Mouse (Mus musculus) left cerebral cortex, adult 18-20 months (tissue): Measurements from ENCODE around the gene Cyp2t4. TPM values are rescaled to one million over a fixed set of nuclear protein-coding genes. Genes with fewer than 3 reads are reported as not detected.

Source experiments
- DNase-seq, 2 experiments: peaks; one replicate each; pipeline ENCODE4 v3.0.0; 2021 to 2022; ENCODE audit warnings: low spot score in 2 of 2, mixed read lengths in 1 of 2
- long read RNA-seq, 2 experiments: library from polyadenylated mRNA; stranded (forward); transcript quantifications; one replicate each; pipeline ENCODE4 v2.0.0; 2021
- total RNA-seq, 2 experiments: library from RNA; stranded (reverse); gene quantifications; 2 replicates each; pipeline ENCODE4 v1.2.3; 2021

Gene Cyp2t4
- not detected for total RNA-seq
- long read RNA-seq, experiment 1, partial matches to known transcripts = 0 of 3 reads
- long read RNA-seq, experiment 1, other reads (novel, unspliced or antisense) = 3 of 3 reads
- long read RNA-seq, experiment 2, partial matches to known transcripts = 0 of 2 reads
- long read RNA-seq, experiment 2, other reads (novel, unspliced or antisense) = 2 of 2 reads

DNA sequence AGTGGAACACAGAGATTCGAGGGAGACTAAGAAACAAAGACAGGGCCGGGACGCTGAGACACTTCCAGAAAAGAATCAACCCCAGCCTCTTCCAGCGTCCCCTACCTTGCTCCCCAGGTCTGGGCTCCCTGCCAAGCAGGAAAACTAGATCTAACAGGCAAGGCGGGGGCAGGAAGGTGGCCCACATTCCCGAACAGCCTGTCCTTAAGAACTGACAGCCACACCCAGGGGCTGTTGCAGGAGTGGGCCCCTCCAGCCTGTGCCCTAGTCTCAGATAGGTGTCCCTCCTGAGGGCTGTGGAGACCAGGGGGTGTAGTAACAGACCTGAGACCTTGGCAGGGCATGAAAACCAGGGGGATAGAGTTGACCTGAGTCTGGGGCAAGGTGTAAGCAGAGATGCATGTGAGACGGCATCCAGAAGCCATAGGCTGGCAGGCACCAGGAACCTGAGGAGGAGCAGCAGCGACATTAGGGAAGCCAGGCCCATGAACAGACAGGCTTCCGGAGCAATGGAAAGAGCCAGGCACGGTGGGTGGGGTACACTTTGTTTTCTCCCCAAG is at the start of gene Cyp2t4:
Cyp2t4 (plus strand) TSS at position 510 of the 560 bp plus-strand sequence.
- DNase-seq = peak in 1 of 2 experiments; percentile 13

DNA sequence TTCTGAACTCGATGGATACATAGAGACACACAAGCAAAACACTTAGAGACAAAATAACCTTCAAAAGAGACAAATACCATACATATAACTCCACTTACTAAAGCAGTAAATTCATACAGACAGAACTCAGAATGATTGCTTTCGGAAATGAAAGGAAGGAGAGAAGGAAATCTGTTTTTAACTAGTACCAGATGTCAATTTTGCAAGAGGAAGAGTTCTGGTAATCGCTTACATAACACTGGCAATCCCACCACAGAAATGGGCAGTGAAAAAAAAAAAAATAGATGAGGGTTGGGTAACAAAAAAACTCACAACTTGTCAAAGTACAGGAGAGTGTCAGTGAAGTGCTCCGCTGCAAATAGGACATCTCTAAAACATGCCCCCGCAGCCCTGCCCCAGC is 48.6 kb upstream of the Cyp2t4 start:
- DNase-seq = no peak

DNA sequence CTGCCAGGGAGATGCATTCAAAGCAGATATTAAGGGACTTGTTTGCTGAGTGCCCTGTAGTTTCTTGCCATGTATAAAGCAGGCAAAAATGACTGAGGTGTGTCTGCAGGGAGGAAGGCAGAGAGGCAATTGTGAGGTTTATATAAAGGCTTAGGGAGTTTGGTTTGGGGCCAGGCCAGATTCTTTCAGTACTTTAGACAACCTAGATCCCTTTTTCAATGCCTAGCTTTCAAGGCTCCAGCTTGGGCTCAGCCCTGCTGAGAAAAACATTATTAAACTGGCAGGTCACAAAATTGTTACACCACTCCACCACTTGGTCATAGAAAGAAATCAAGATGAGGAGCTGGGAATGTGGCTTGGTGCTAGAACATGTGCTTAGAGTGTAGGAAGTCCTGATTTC is 43.2 kb upstream of the Cyp2t4 start:
- DNase-seq = no peak

DNA sequence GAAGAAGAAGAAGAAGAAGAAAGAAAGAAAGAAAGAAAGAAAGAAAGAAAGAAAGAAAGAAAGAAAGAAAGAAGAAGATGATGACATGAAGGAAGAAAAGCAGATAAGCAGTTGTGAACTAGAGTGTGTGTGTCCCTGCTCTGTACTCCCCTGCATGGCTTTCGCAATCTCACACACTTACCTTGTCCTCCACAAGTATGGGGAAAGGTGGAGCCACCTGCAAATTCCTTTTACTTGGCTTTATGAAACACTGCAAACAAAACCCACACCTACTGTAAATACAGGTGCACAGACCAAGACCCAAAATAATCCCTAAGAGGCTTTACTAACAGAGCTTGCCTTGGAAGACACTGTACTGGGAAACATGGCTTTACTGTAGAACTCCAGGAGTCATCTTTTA is 42.5 kb upstream of the Cyp2t4 start:
- no peak for DNase-seq

DNA sequence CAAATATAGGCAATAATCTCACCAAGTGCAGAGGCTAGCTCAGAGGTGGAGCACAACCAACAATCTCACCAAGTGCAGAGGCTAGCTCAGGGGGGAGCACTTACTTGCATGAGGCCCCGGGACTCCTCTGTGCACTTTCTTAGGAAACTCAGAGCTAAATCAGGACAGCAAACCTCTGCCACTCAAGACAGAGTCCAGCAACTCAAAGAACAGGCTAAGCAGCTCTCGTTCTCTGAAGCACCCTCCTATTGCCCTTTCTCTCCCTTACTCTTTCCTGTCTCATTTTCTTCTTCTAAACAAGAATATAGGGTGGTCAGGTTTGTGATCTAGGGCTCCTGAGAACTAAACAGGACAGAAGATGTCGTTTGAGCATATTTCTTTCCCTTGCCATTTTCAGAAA is 41.5 kb upstream of the Cyp2t4 start:
- DNase-seq = no peak

DNA sequence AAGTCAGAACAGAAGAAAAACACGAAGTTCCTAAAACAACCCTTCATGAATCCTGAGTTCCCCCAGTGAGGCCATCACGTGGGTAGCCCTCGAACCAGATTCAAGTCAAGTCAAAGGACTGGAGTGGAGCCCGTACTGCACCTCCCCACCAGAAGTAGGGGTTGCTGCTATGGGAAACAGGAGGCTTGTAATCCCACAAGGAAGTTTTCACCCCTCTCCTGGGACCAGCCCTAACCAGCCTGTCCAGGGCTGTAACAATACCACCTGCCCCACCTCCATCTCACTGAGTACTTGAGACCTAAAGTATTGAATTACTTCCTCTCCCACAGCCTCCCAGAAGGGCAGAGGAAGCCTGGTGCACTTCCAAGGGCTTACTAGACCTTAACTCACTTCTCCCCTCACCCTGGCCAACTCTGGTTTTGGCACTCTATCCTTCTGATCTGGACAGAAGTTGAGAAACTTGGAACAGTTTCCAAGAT is 35.4 kb upstream of the Cyp2t4 start:
- no peak for DNase-seq

DNA sequence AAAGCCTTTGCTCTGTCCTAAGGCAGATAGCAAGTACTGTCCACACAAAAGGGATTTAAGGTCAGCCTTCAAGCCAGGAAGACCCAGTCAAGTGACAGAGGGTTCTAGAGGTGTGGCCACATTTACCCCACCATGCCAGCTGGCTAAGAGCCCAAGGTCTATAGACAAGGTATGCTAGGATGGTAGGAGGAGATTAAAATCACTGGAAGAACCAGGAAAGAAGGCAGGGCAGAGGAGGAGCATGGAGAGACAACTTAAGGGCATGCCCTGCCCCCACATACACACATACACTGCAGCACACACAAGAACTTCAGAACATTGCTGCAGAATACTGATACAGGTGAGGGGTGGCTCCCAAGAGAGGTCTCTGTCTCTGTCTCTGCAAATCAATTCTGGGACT is 33.8 kb upstream of the Cyp2t4 start, which contains the start of gene Cyp2f2:
Cyp2f2 (plus strand) TSS at position 234 of the 400 bp plus-strand sequence.
- DNase-seq = no peak

DNA sequence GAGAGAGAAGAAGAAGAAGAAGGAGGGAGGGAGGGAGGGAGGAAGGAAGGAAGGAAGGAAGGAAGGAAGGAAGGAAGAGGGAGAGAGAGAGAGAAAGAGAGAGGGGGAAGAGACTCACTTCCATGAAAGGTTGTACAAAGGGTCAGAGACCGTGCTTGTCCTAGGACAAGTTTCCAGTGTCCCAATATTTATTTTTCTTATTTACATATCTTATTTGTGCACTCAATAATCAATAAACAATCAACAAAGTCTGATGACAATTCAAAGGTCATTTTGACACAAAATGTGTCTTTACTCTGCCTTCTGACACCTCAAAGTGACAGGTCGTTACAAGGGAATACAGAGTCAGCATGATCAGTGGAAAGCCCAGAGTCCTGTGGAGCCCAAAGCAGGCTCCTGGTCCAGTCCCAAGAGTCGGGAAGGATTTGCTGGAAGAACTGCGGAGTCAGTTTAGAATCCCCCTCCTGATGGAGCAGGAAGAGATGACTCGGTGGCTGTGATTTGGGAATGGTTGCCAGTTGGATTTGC is 29.1 kb upstream of the Cyp2t4 start:
- DNase-seq = no peak

DNA sequence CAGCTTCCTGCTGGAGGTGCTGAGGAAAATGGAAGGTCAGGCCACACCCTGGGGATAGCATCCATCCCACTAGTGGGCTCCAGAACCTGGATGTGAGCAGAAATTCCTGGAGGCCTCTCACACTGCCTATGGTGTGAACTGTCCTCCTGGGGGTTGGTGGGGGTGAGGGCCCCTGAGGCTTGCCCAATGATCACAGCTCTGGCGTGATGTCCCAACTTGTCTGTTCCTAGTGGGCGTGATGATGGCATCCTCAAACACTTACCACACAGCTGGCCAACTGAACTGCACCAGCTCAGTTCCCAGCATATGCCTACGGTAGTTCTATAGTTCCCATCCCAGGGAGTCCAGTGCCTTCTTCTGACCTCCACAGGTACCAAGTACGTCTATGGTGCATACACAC is 28.5 kb upstream of the Cyp2t4 start:
- no peak for DNase-seq

DNA sequence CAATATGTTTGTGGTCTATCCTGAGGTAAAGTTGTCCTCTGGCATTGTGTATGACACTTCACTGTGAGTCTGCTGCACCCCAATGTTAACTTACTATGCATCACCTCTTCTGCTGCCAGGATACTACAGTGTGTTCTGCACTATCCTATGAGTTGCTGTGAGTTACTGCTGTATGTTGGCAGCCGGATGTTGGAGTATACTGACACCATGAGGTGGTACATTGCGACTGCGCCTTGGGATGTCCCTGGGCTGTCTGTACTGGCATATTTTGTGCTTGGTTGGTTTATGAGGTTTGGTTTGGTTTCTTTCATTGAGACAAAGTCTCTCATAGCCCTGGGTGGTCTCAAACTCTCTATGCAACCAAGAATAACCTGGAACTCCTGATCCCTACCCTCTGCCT is 25.4 kb upstream of the Cyp2t4 start:
- DNase-seq = peak; percentile 24 to 54

DNA sequence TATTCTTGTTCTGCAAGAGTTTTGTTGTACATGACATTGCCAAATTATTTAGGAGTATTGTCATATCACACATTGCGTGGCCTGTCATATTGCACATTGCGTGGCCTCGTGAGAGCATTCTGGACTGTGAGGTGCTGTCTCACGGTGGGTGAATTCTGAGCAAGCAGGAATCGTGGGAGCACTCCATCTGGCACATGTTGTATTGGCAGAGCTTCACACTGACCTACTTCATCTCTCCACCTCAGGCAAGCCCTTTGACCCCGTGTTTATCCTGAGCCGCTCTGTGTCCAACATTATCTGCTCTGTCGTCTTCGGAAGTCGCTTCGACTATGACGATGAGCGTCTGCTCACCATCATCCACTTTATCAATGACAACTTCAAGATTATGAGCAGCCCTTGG is 24.6 kb upstream of the Cyp2t4 start:
- no peak for DNase-seq

DNA sequence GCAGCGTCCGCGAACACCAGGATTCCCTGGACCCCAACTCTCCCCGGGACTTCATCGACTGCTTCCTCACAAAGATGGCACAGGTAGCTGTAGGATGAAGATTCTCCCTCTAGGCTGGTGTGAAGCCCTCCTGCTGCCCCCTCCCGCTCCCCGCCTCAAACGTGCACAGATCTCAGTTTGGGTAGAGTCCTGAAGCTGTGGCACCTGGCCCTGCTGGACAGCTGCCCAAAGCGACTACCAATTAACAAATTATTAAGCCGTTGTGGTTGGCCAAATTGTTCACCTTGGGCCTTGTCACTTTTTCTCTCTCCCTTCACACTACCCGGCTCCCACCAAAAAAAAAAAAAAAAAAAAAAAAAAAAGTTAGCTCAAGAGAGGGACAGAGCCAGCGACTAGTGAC is 23.7 kb upstream of the Cyp2t4 start:
- no peak for DNase-seq

DNA sequence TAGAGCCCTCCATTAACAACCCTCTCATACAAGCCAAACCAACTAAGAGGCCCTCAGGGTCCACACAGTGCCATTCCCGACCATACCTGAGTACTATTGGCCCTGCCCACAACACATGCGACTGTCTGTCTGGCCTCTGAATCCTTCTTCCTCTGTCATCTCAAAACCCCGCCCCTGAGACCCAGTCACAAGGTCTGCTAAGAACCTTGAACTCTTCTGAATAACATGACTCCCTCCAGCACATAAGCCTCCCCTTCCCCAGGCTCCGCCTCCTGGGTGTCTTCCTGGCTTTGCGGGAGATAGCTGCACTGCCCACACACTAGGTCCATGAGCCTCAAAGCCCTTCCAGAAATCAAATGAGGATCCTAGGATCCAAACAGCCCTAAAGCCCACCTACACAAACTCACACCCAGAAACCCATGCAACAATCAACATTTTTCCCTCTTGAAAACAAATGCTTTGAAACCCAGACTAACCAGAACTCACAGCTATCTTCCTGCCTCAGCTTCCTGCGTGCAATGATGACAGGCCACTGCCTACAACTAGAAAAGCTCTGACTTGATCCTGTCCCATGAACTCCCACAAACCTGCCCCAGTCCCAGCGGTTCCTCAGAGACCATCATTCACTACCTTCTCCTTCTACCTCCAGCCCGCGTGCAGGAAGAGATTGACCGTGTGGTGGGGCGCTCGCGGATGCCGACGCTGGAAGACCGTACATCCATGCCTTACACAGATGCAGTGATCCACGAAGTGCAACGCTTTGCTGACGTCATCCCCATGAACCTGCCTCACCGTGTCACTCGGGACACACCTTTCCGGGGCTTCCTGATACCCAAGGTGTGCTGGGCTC is 22.8 kb upstream of the Cyp2t4 start:
- no peak for DNase-seq

DNA sequence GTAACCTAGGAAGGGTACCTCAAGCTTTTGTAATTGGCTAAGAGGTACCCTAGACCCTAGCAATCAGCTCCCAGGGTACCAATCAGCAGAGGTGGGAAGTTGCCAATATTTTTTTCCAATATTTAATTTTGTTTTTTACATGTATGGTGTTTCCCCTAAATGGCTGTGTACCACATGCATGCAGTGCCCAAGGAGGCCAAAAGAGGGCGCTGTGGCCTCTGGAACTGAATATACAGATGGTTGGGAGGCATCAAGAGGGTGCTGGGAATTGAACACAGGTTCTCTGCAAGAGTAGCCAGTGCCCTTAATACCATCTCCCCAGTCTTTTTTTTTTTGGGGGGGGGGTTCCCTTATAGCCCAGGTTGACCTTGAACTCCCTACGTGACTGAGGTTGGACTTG is 22.1 kb upstream of the Cyp2t4 start:
- no peak for DNase-seq

DNA sequence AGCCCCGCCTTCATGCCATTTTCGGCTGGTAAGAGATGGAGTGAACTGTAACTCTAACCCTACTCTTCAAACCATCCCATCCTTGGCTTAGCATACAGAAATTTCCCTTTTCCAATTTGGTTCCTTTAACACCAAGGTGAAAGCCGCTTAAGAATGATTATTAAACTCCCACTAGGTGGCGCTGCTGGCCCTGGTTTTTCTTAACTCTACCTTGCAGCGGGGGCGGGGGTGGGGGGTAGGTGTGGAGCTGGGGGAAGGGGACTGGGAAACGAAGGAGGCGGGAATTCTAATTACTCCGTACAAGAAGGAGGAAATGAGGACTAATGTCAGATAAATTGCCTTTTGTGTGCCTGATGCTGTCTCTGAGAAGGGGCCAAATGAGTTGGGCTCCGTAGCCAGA is 20.9 kb upstream of the Cyp2t4 start:
- DNase-seq = peak; percentile 56 to 73

DNA sequence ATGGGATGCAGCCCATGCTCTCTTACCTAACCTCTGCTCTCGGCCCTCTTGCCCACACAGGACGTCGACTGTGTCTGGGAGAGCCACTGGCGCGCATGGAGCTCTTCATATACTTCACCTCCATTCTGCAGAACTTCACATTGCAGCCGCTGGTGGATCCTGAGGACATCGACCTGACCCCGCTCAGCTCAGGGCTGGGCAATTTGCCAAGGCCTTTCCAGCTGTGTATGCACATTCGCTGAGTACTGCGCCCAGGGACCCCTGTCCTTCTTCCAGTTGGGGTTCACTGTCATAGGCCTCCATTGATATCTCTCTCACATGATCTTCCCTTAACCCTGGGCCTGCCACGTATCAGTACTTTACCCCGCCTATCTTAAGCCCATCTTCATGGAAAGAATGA is 20.4 kb upstream of the Cyp2t4 start:
- DNase-seq = no peak

DNA sequence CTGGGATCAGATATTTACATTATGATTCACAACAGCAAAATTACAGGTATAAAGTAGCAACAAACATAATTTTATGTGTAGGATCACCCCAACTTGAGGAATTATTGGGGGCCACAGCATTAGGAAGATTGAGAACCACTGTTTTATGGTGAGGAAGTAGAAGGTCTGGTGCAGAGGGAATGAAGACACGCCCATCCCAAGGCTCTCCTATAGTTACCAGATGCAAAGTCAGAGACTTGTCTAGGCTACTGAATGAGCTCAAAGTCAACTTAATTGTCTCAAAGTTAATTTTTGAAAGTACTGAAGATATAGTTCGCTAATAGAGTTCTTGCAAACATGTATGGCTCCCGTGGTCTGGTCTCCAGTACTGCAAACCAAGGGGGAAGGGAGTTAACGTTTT is 19.8 kb upstream of the Cyp2t4 start:
- no peak for DNase-seq

DNA sequence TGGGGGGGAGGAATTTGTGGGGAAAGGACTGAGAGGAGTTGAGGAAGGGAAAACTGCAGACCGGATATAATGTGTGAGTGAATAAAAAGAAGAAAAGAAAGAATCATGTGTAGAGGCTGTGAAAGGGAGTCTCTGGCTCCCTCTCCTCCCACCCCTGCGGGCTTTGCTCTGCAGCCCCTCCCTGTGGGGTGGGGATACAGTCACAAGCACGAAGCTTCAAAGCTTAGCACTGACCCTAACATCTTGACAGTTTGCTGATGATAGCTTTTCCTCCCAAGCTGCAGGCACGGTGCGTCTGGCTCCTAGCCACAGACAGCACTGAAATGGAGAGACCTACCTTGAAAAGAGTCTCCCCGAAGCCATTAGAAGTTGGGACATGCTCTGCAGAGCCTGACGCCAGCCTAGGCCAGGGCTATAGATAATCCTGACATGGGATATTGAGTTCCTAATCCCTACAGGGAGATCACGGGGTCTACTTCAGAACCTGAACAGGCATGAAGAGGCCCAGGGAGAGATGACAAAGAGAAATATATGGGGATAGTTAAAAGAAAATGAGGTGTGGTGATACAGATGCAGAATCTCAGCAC is 17.0 kb upstream of the Cyp2t4 start:
- DNase-seq = no peak

DNA sequence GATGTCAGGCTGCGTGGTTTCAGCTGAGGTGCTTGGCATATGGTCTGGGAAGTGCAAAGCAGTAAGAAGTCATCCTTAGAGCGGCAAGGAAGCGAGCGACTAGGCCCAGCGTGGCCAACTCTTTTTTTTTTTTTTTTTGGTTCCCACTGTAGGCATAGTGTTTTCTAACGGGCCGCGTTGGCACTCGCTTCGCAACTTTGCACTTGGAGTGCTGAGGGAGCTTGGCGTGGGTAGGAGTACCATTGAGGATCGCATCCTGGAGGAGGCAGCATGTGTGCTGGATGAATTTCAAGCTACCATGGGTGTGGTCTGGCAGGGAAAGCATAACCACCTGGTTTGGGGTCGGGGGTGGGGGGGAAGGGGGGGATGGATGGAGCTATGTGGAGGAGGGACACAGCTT is 2.5 kb downstream of the Cyp2t4 start:
- DNase-seq = peak; percentile 68 to 75

DNA sequence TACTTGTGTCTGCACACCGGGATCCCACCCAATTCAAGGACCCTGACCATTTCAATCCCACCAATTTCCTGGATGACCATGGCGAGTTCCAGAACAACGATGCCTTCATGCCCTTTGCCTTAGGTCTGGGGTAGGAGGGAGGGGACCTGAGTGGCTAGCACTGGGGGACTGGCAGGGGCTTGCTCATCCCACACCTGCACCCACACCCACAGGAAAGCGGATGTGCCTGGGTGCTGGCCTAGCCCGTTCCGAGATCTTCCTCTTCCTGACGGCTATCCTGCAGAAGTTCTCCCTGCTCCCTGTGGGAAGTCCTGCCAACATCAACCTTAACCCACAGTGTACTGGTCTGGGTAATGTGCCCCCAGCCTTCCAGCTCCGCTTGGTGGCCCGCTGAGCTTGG is 4.7 kb downstream of the Cyp2t4 start:
- DNase-seq = no peak

DNA sequence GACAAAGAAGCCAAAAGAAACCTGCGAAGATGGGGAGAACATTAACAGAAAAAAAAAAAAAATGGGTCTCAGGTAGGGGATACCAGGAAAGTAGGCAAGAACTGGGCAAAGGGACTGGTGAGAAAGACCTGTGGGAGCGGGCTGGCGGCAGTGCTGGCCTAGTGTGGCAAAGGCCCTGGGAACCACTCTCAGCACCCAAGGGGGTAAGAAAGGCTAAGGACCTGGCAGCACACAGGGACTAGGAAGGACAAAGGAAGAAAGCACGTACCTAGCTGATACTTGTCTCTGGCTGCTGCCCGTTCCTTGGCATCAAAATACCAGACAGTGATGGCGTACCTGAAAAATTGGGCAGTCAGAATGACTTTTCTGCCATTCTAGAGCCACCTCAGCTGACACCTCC is 5.7 kb downstream of the Cyp2t4 start:
- DNase-seq = no peak

DNA sequence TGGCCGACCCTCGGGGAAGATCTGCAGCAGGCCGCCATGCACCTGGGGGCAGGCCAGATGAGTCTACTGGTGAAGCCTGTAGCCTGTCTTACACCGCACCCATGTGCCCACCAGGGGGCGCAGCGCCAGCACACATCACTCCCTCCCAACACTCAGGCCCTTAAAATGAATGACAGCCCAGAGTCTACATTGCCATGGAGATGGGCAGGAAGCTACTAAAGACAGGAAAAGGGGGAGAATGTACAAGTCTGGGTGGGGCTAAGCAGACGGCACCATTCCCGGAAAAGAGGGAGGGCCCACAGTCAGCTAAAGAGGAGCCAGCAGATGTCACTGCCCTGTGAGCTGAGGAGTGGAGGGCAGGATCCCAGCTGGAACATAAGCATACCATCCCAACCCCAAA is 6.4 kb downstream of the Cyp2t4 start:
- DNase-seq = peak; percentile 76 to 81
